Comparison of ENCODE assay signal across 13 mouse cellular contexts in genomic region chr5:127483955-127484659, GRCm38 (mm10).
DNase-seq lines count a peak whose midpoint lies in the region; ATAC-seq and TF ChIP-seq lines count a peak whose summit lies in the region.
"Had no signal": no experiment of that assay in that cellular context is flagged by ENCODE, and none has a peak within 500 bp of the region (broad histone marks: within the 10 kb centered on the region; RNA-seq: fewer than 3 reads in every experiment).

No protein-coding gene starts in this region.

- H3K4me1 ChIP-seq in forebrain, embryonic 10.5 days, result peaks cover 24% of the 10 kb centered on the region
- H3K4me1 ChIP-seq in forebrain, embryonic 12.5 days, result peaks cover 25% of the 10 kb centered on the region
- H3K4me1 ChIP-seq in lung, embryonic 16.5 days (replicated peaks; ENCODE audit: control insufficient read depth, insufficient read depth, low read length), result peaks cover 16% of the 10 kb centered on the region
- no peaks in the 10 kb centered on the region for H3K4me1 ChIP-seq in intestine, postnatal 0 days (replicated peaks; ENCODE audit: control insufficient read depth, insufficient read depth, low read length)
- H3K4me1 ChIP-seq in neural tube, embryonic 11.5 days (ENCODE audit: control insufficient read depth, insufficient read depth, low read length), result peaks cover 14% of the 10 kb centered on the region; the same call in 1 of the 2 replicates

- H3K27ac ChIP-seq in forebrain, embryonic 10.5 days, result peak overlapping the region; percentile 8; the same call in 1 of the 2 replicates
- no peak overlapping the region for H3K27ac ChIP-seq in forebrain, embryonic 12.5 days
- peak overlapping the region; percentile 61 for H3K27ac ChIP-seq in lung, embryonic 16.5 days (ENCODE audit: low read length)
- no peak overlapping the region for H3K27ac ChIP-seq in intestine, postnatal 0 days (ENCODE audit: low read depth, low read length)
- H3K27ac ChIP-seq in neural tube, embryonic 11.5 days (ENCODE audit: low read depth, low read length), result no peak overlapping the region
- H3K27ac ChIP-seq: layer of hippocampus, adult 2 months; liver, embryonic 14.5 days had no signal

- no peak for ATAC-seq in forebrain, embryonic 12.5 days (ENCODE audit: low FRiP score)
- peak; percentile 69 for ATAC-seq in lung, embryonic 16.5 days (ENCODE audit: low read depth)
- no peak for ATAC-seq in intestine, postnatal 0 days
- ATAC-seq in neural tube, embryonic 11.5 days (ENCODE audit: insufficient read depth, low FRiP score, low TSS enrichment), result no peak

- H3K4me3 ChIP-seq in forebrain, embryonic 10.5 days, result no peak overlapping the region
- no peak overlapping the region for H3K4me3 ChIP-seq in forebrain, embryonic 12.5 days (replicated peaks)
- no peak overlapping the region for H3K4me3 ChIP-seq in lung, embryonic 16.5 days (ENCODE audit: low read length)
- H3K4me3 ChIP-seq in intestine, postnatal 0 days (ENCODE audit: low read depth, low read length), result no peak overlapping the region
- no peak overlapping the region for H3K4me3 ChIP-seq in neural tube, embryonic 11.5 days (ENCODE audit: low read depth, low read length)
- H3K4me3 ChIP-seq: heart, embryonic 15.5 days; layer of hippocampus, adult 2 months had no signal

- peaks cover 8% of the 10 kb centered on the region; the same call in 1 of the 2 replicates for H3K27me3 ChIP-seq in forebrain, embryonic 10.5 days (ENCODE audit: poor library complexity, severe bottlenecking)
- H3K27me3 ChIP-seq in forebrain, embryonic 12.5 days, result peaks cover 3% of the 10 kb centered on the region; the same call in 1 of the 2 replicates
- H3K27me3 ChIP-seq in lung, embryonic 16.5 days (ENCODE audit: control insufficient read depth, insufficient read depth, low read depth, low read length), result no peaks in the 10 kb centered on the region
- no peaks in the 10 kb centered on the region for H3K27me3 ChIP-seq in intestine, postnatal 0 days (replicated peaks; ENCODE audit: control insufficient read depth, insufficient read depth, low read length)
- no peaks in the 10 kb centered on the region for H3K27me3 ChIP-seq in neural tube, embryonic 11.5 days (ENCODE audit: control insufficient read depth, insufficient read depth, low read length)
- H3K27me3 ChIP-seq: heart, embryonic 15.5 days had no signal

- no peak for DNase-seq in forebrain, embryonic 10.5 days (ENCODE audit: extremely low spot score, low spot score)
- DNase-seq in lung, postnatal 25 days (ENCODE audit: low spot score), result no peak
- peak; percentile 34 for DNase-seq in neural tube, embryonic 11.5 days (ENCODE audit: low spot score)
- no peak for DNase-seq in MN1 (ENCODE audit: low spot score)
- DNase-seq in cerebellum, adult 8-10 months, result no peak
- DNase-seq: right cerebral cortex, adult 18-20 months had no signal

- 69% methylated on average over 8 of the region's 8 CpGs for WGBS in forebrain, embryonic 10.5 days
- WGBS in forebrain, embryonic 12.5 days, result 53% methylated on average over 8 of the region's 8 CpGs
- WGBS in lung, embryonic 16.5 days, result 29% methylated on average over 8 of the region's 8 CpGs
- 38% methylated on average over 8 of the region's 8 CpGs for WGBS in intestine, postnatal 0 days
- 13% methylated on average over 8 of the region's 8 CpGs for WGBS in neural tube, embryonic 11.5 days

- peaks cover 10% of the 10 kb centered on the region; the same call in 1 of the 2 replicates for H3K9me3 ChIP-seq in forebrain, embryonic 10.5 days
- 0 out of 2 replicates have a peak, but pooled peaks cover 3% of the 10 kb centered on the region for H3K9me3 ChIP-seq in forebrain, embryonic 12.5 days
- no peaks in the 10 kb centered on the region for H3K9me3 ChIP-seq in lung, embryonic 16.5 days (ENCODE audit: control insufficient read depth, low read length)
- no peaks in the 10 kb centered on the region for H3K9me3 ChIP-seq in intestine, postnatal 0 days (ENCODE audit: control insufficient read depth)
- H3K9me3 ChIP-seq in neural tube, embryonic 11.5 days (ENCODE audit: control insufficient read depth, low read length), result no peaks in the 10 kb centered on the region
- H3K9me3 ChIP-seq: heart, embryonic 15.5 days had no signal

- H3K36me3 ChIP-seq in forebrain, embryonic 10.5 days (replicated peaks), result peaks cover 21% of the 10 kb centered on the region
- no peaks in the 10 kb centered on the region for H3K36me3 ChIP-seq in forebrain, embryonic 12.5 days (replicated peaks)
- no peaks in the 10 kb centered on the region; the same call in 1 of the 2 replicates for H3K36me3 ChIP-seq in lung, embryonic 16.5 days (ENCODE audit: control insufficient read depth, insufficient read depth, low read length)
- H3K36me3 ChIP-seq in intestine, postnatal 0 days (ENCODE audit: control insufficient read depth, insufficient read depth), result no peaks in the 10 kb centered on the region
- H3K36me3 ChIP-seq in neural tube, embryonic 11.5 days (ENCODE audit: control insufficient read depth, insufficient read depth, low read length), result no peaks in the 10 kb centered on the region
- H3K36me3 ChIP-seq: G1E; heart, embryonic 15.5 days had no signal

- TF ChIP-seq CTCF in intestine, postnatal 0 days (IDR thresholded peaks at IDR 0.05; ENCODE audit: low read depth), result no peak

- H3K4me2 ChIP-seq in forebrain, embryonic 12.5 days, result no peak overlapping the region
- peak overlapping the region; percentile 21 for H3K4me2 ChIP-seq in lung, embryonic 16.5 days (ENCODE audit: low read depth, low read length)
- 0 out of 2 replicates have a peak overlapping the region, but pooled peaks have one; percentile 17 for H3K4me2 ChIP-seq in intestine, postnatal 0 days (replicated peaks; ENCODE audit: low read depth)
- H3K4me2 ChIP-seq in neural tube, embryonic 11.5 days (ENCODE audit: low read depth), result no peak overlapping the region
- H3K4me2 ChIP-seq: heart, embryonic 15.5 days had no signal

- H3K9ac ChIP-seq in forebrain, embryonic 12.5 days, result no peak overlapping the region
- H3K9ac ChIP-seq in lung, embryonic 16.5 days (ENCODE audit: low read length), result peak overlapping the region; percentile 16; the same call in 1 of the 2 replicates
- H3K9ac ChIP-seq in intestine, postnatal 0 days (ENCODE audit: low read depth, low read length), result no peak overlapping the region
- no peak overlapping the region for H3K9ac ChIP-seq in neural tube, embryonic 11.5 days (ENCODE audit: low read length)
- H3K9ac ChIP-seq: heart, embryonic 15.5 days; liver, embryonic 14.5 days had no signal

Comparison
In these comparisons a context has a peak if more than half of its experiments do, and no peak if none do; other contexts are left out.
1. H3K27ac ChIP-seq: peak in forebrain, embryonic 10.5 days (single experiment) and lung, embryonic 16.5 days (single experiment); none in forebrain, embryonic 12.5 days (single experiment), intestine, postnatal 0 days (single experiment) and neural tube, embryonic 11.5 days (single experiment).
2. H3K4me2 ChIP-seq: peak in lung, embryonic 16.5 days (single experiment) and intestine, postnatal 0 days (single experiment); none in forebrain, embryonic 12.5 days (single experiment) and neural tube, embryonic 11.5 days (single experiment).